Mouse (Mus musculus) embryonic fibroblast, embryonic 13.5 days (primary cell): ENCODE results near the gene Snx10.

Experiments
- CTCF ChIP-seq: IDR thresholded peaks from 2 replicates; pipeline ENCODE4 v1.5.1; 2011; ENCODE audit warnings: mild to moderate bottlenecking, control low read depth, low read length, moderate library complexity, borderline replicate concordance; ENCODE audit not compliant: insufficient read depth
- POLR2A ChIP-seq: IDR thresholded peaks from 2 replicates; pipeline ENCODE4 v1.6.1; 2011; ENCODE audit warnings: low read depth, mild to moderate bottlenecking, control low read depth, low read length, moderate library complexity

GRCm38 (mm10) chr6:51510094-51510493 is 13.6 kb upstream of the Snx10 start:
- TF ChIP-seq CTCF (no peak), POLR2A (no peak)
